Mouse (Mus musculus): ENCODE data around the gene Skap1. TPM values are rescaled to one million over a fixed set of nuclear protein-coding genes. Genes with fewer than 3 reads are reported as not detected.

Skap1 gene
- polyA plus RNA-seq, 1 experiment from 2014 or later, result 2.8 TPM

GRCm38 (mm10) chr11:96619576-96619975 lies 155.2 kb downstream of the Skap1 start:
- no peak overlapping the region for H3K27ac ChIP-seq (ENCODE audit: low read depth, low read length)
- H3K4me1 ChIP-seq (ENCODE audit: control insufficient read depth, insufficient read depth, low read length), result peaks cover 4% of the 10 kb centered on the region; the same call in 1 of the 2 replicates
- H3K9ac ChIP-seq (ENCODE audit: low read length), result no peak overlapping the region
- DNase-seq (ENCODE audit: low spot score) (peak; percentile 47), ATAC-seq (no peak)
- no peak overlapping the region for H3K4me3 ChIP-seq (ENCODE audit: low read depth, low read length)
- no peaks in the 10 kb centered on the region for H3K36me3 ChIP-seq (ENCODE audit: control insufficient read depth, insufficient read depth, low read length)
- 26% methylated on average over 5 of the region's 5 CpGs for WGBS
- H3K27me3 ChIP-seq (replicated peaks; ENCODE audit: control insufficient read depth, insufficient read depth, low read length), result peaks cover 4% of the 10 kb centered on the region; the same call in 1 of the 2 replicates
- no peaks in the 10 kb centered on the region for H3K9me3 ChIP-seq (replicated peaks; ENCODE audit: control insufficient read depth, low read length)
- no peak overlapping the region for H3K4me2 ChIP-seq (ENCODE audit: low read length)

- Histone ChIP-seq H3K27ac (ENCODE audit: low read depth, low read length) (no peak overlapping the region), H3K27me3 (replicated peaks; ENCODE audit: control insufficient read depth, insufficient read depth, low read length) (peaks cover 4% of the 10 kb centered on the region; the same call in 1 of the 2 replicates), H3K9ac (ENCODE audit: low read length) (no peak overlapping the region), H3K4me2 (ENCODE audit: low read length) (no peak overlapping the region), H3K9me3 (replicated peaks; ENCODE audit: control insufficient read depth, low read length) (no peaks in the 10 kb centered on the region), H3K4me3 (ENCODE audit: low read depth, low read length) (no peak overlapping the region), H3K36me3 (ENCODE audit: control insufficient read depth, insufficient read depth, low read length) (no peaks in the 10 kb centered on the region), H3K4me1 (ENCODE audit: control insufficient read depth, insufficient read depth, low read length) (peaks cover 4% of the 10 kb centered on the region; the same call in 1 of the 2 replicates)
- WGBS, result 22% methylated on average over 7 of the region's 7 CpGs
- no peak for ATAC-seq
- no peak for DNase-seq (ENCODE audit: low spot score)
Measured at GRCm38 (mm10) chr11:96620006-96620405, 155.6 kb downstream of the Skap1 start.

GRCm38 (mm10) chr11:96620660-96621059 lies 156.3 kb downstream of the Skap1 start:
- Histone ChIP-seq H3K36me3 (ENCODE audit: control insufficient read depth, insufficient read depth, low read length) (no peaks in the 10 kb centered on the region), H3K9me3 (replicated peaks; ENCODE audit: control insufficient read depth, low read length) (no peaks in the 10 kb centered on the region), H3K4me3 (ENCODE audit: low read depth, low read length) (no peak overlapping the region), H3K9ac (ENCODE audit: low read length) (no peak overlapping the region; the same call in 1 of the 2 replicates), H3K4me1 (ENCODE audit: control insufficient read depth, insufficient read depth, low read length) (peaks cover 4% of the 10 kb centered on the region; the same call in 1 of the 2 replicates), H3K27me3 (replicated peaks; ENCODE audit: control insufficient read depth, insufficient read depth, low read length) (peaks cover 4% of the 10 kb centered on the region; the same call in 1 of the 2 replicates), H3K27ac (ENCODE audit: low read depth, low read length) (no peak overlapping the region), H3K4me2 (ENCODE audit: low read length) (no peak overlapping the region)
- WGBS, result 59% methylated on average over 11 of the region's 11 CpGs
- DNase-seq (ENCODE audit: low spot score) (no peak), ATAC-seq (no peak)

GRCm38 (mm10) chr11:96621167-96621566 lies 156.8 kb downstream of the Skap1 start:
- Histone ChIP-seq H3K4me2 (ENCODE audit: low read length) (no peak overlapping the region), H3K9me3 (replicated peaks; ENCODE audit: control insufficient read depth, low read length) (no peaks in the 10 kb centered on the region), H3K4me1 (ENCODE audit: control insufficient read depth, insufficient read depth, low read length) (peaks cover 4% of the 10 kb centered on the region; the same call in 1 of the 2 replicates), H3K36me3 (ENCODE audit: control insufficient read depth, insufficient read depth, low read length) (no peaks in the 10 kb centered on the region), H3K27ac (ENCODE audit: low read depth, low read length) (no peak overlapping the region), H3K27me3 (replicated peaks; ENCODE audit: control insufficient read depth, insufficient read depth, low read length) (peaks cover 4% of the 10 kb centered on the region; the same call in 1 of the 2 replicates), H3K9ac (ENCODE audit: low read length) (no peak overlapping the region), H3K4me3 (ENCODE audit: low read depth, low read length) (no peak overlapping the region)
- ATAC-seq (no peak), DNase-seq (ENCODE audit: low spot score) (peak; percentile 90)
- WGBS, result 23% methylated on average over 4 of the region's 4 CpGs

GRCm38 (mm10) chr11:96622782-96623181 lies 158.4 kb downstream of the Skap1 start:
- Histone ChIP-seq H3K9me3 (replicated peaks; ENCODE audit: control insufficient read depth, low read length) (no peaks in the 10 kb centered on the region), H3K9ac (ENCODE audit: low read length) (no peak overlapping the region), H3K4me1 (ENCODE audit: control insufficient read depth, insufficient read depth, low read length) (peaks cover 4% of the 10 kb centered on the region; the same call in 1 of the 2 replicates), H3K27ac (ENCODE audit: low read depth, low read length) (no peak overlapping the region), H3K4me2 (ENCODE audit: low read length) (no peak overlapping the region), H3K27me3 (replicated peaks; ENCODE audit: control insufficient read depth, insufficient read depth, low read length) (peaks cover 4% of the 10 kb centered on the region; the same call in 1 of the 2 replicates), H3K36me3 (ENCODE audit: control insufficient read depth, insufficient read depth, low read length) (no peaks in the 10 kb centered on the region), H3K4me3 (ENCODE audit: low read depth, low read length) (no peak overlapping the region)
- DNase-seq (ENCODE audit: low spot score), result no peak
- no peak for ATAC-seq
- 8% methylated on average over 9 of the region's 9 CpGs for WGBS

GRCm38 (mm10) chr11:96624436-96624835 lies 160.0 kb downstream of the Skap1 start:
- Histone ChIP-seq H3K36me3 (ENCODE audit: control insufficient read depth, insufficient read depth, low read length) (no peaks in the 10 kb centered on the region), H3K9me3 (replicated peaks; ENCODE audit: control insufficient read depth, low read length) (no peaks in the 10 kb centered on the region), H3K4me2 (ENCODE audit: low read length) (no peak overlapping the region), H3K4me3 (ENCODE audit: low read depth, low read length) (no peak overlapping the region), H3K27me3 (replicated peaks; ENCODE audit: control insufficient read depth, insufficient read depth, low read length) (no peaks in the 10 kb centered on the region; the same call in 1 of the 2 replicates), H3K27ac (ENCODE audit: low read depth, low read length) (no peak overlapping the region), H3K9ac (ENCODE audit: low read length) (no peak overlapping the region), H3K4me1 (ENCODE audit: control insufficient read depth, insufficient read depth, low read length) (peaks cover 4% of the 10 kb centered on the region; the same call in 1 of the 2 replicates)
- no peak for ATAC-seq
- DNase-seq (ENCODE audit: low spot score), result peak; percentile 45
- 58% methylated on average over 4 of the region's 4 CpGs for WGBS

GRCm38 (mm10) chr11:96629775-96630174 lies 165.4 kb downstream of the Skap1 start:
- H3K4me3 ChIP-seq (ENCODE audit: low read depth, low read length), result no peak overlapping the region
- WGBS, result 43% methylated on average over 9 of the region's 9 CpGs

GRCm38 (mm10) chr11:96631521-96631920 lies 167.1 kb downstream of the Skap1 start:
- no peak for DNase-seq (ENCODE audit: low spot score)
- H3K36me3 ChIP-seq (ENCODE audit: control insufficient read depth, insufficient read depth, low read length), result no peaks in the 10 kb centered on the region
- 82% methylated on average over 3 of the region's 3 CpGs for WGBS
- no peaks in the 10 kb centered on the region for H3K4me1 ChIP-seq (ENCODE audit: control insufficient read depth, insufficient read depth, low read length)
- ATAC-seq, result no peak
- no peak overlapping the region for H3K4me3 ChIP-seq (ENCODE audit: low read depth, low read length)
- no peak overlapping the region for H3K4me2 ChIP-seq (ENCODE audit: low read length)
- no peaks in the 10 kb centered on the region for H3K9me3 ChIP-seq (replicated peaks; ENCODE audit: control insufficient read depth, low read length)
- H3K27me3 ChIP-seq (replicated peaks; ENCODE audit: control insufficient read depth, insufficient read depth, low read length), result no peaks in the 10 kb centered on the region
- H3K9ac ChIP-seq (ENCODE audit: low read length), result no peak overlapping the region
- no peak overlapping the region for H3K27ac ChIP-seq (ENCODE audit: low read depth, low read length)

More at GRCm38 (mm10) chr11:96629775-96630174, 165.4 kb downstream of the Skap1 start:
- no peaks in the 10 kb centered on the region for H3K4me1 ChIP-seq (ENCODE audit: control insufficient read depth, insufficient read depth, low read length)
- peak overlapping the region; percentile 4; the same call in 1 of the 2 replicates for H3K4me2 ChIP-seq (ENCODE audit: low read length)
- ATAC-seq (no peak), DNase-seq (ENCODE audit: low spot score) (peak; percentile 75)
- no peak overlapping the region for H3K9ac ChIP-seq (ENCODE audit: low read length)
- no peaks in the 10 kb centered on the region for H3K9me3 ChIP-seq (replicated peaks; ENCODE audit: control insufficient read depth, low read length)
- H3K36me3 ChIP-seq (ENCODE audit: control insufficient read depth, insufficient read depth, low read length), result no peaks in the 10 kb centered on the region
- H3K27ac ChIP-seq (ENCODE audit: low read depth, low read length), result no peak overlapping the region
- no peaks in the 10 kb centered on the region for H3K27me3 ChIP-seq (replicated peaks; ENCODE audit: control insufficient read depth, insufficient read depth, low read length)

GRCm38 (mm10) chr11:96637927-96638326 lies 173.5 kb downstream of the Skap1 start:
- no peak overlapping the region for H3K4me2 ChIP-seq (ENCODE audit: low read length)
- H3K27ac ChIP-seq (ENCODE audit: low read depth, low read length), result no peak overlapping the region
- DNase-seq (ENCODE audit: low spot score) (no peak), ATAC-seq (no peak)
- no peaks in the 10 kb centered on the region for H3K36me3 ChIP-seq (ENCODE audit: control insufficient read depth, insufficient read depth, low read length)
- H3K4me3 ChIP-seq (ENCODE audit: low read depth, low read length), result no peak overlapping the region
- no peaks in the 10 kb centered on the region for H3K9me3 ChIP-seq (replicated peaks; ENCODE audit: control insufficient read depth, low read length)
- no peak overlapping the region for H3K9ac ChIP-seq (ENCODE audit: low read length)
- H3K4me1 ChIP-seq (ENCODE audit: control insufficient read depth, insufficient read depth, low read length), result no peaks in the 10 kb centered on the region
- 72% methylated on average over 7 of the region's 7 CpGs for WGBS
- no peaks in the 10 kb centered on the region for H3K27me3 ChIP-seq (replicated peaks; ENCODE audit: control insufficient read depth, insufficient read depth, low read length)
